Mouse (Mus musculus): ENCODE measurements around the gene Tsc2. TPM values are rescaled to one million over a fixed set of nuclear protein-coding genes. Genes with fewer than 3 reads are reported as not detected.
A peak's percentile ranks its signal among the peaks of the same experiment; 100 is the strongest.

Gene Tsc2
- total and polyA plus RNA-seq, 3 experiments = 104 to 178 (median 110) TPM

GRCm38 (mm10) chr17:24550416-24551049 is 81.9 kb downstream of the Tsc2 start:
- 2% methylated on average over 44 of the region's 44 CpGs for WGBS
- intact Hi-C loops (cut with DNase I) = loop anchor here (5.0 kb wide), 1 partner anchor 42 kb away; no protein-coding TSS in a partner anchor
- Histone ChIP-seq H3K9ac (ENCODE audit: low read depth, low read length) (peak overlapping the region; percentile 98), H3K4me1 (ENCODE audit: control insufficient read depth, insufficient read depth, low read length) (peaks cover 10% of the 10 kb centered on the region), H3K27ac (peak overlapping the region; percentile 97), H3K36me3 (ENCODE audit: control insufficient read depth, insufficient read depth, low read length) (peaks cover 8% of the 10 kb centered on the region), H3K79me2 (replicated peaks; ENCODE audit: control insufficient read depth, insufficient read depth, low read length) (peaks cover 4% of the 10 kb centered on the region), H3K4me3 (peak overlapping the region; percentile 97), H3K27me3 (ENCODE audit: control insufficient read depth, insufficient read depth, low read length) (no peaks in the 10 kb centered on the region)
- peak; percentile 85 to 89 for DNase-seq
- TF ChIP-seq POLR2A (IDR thresholded peaks at IDR 0.05; ENCODE audit: insufficient read depth, low read depth, low read length) (no peak), CTCF (IDR thresholded peaks at IDR 0.05) (no peak), EP300 (IDR thresholded peaks at IDR 0.05; ENCODE audit: insufficient read depth, low read depth, low read length) (no peak)

GRCm38 (mm10) chr17:24549618-24550415 is 82.6 kb downstream of the Tsc2 start, which contains the start of gene Pkd1:
Gene Pkd1 (plus strand): TSS chr17:24549834.
- WGBS = under 1% methylated on average over 71 of the region's 72 CpGs
- Histone ChIP-seq H3K36me3 (ENCODE audit: control insufficient read depth, insufficient read depth, low read length) (peaks cover 8% of the 10 kb centered on the region), H3K79me2 (replicated peaks; ENCODE audit: control insufficient read depth, insufficient read depth, low read length) (peaks cover 4% of the 10 kb centered on the region), H3K4me3 (peak within 1 kb of the TSS; percentile 97), H3K27me3 (ENCODE audit: control insufficient read depth, insufficient read depth, low read length) (no peaks in the 10 kb centered on the region), H3K27ac (peak within 1 kb of the TSS; percentile 97), H3K9ac (ENCODE audit: low read depth, low read length) (peak within 1 kb of the TSS; percentile 98), H3K4me1 (ENCODE audit: control insufficient read depth, insufficient read depth, low read length) (peaks cover 6% of the 10 kb centered on the region)
- intact Hi-C loops (cut with DNase I) = loop anchor here (1.0 to 5.0 kb wide), 2 partner anchors 22 to 42 kb away; no protein-coding TSS in a partner anchor
- TF ChIP-seq EP300 (IDR thresholded peaks at IDR 0.05; ENCODE audit: insufficient read depth, low read depth, low read length) (peak; percentile 62; the same call in 1 of the 2 replicates), CTCF (IDR thresholded peaks at IDR 0.05) (no peak), POLR2A (IDR thresholded peaks at IDR 0.05; ENCODE audit: insufficient read depth, low read depth, low read length) (peak; percentile 89)
- DNase-seq = peak; percentile 100

DNA sequence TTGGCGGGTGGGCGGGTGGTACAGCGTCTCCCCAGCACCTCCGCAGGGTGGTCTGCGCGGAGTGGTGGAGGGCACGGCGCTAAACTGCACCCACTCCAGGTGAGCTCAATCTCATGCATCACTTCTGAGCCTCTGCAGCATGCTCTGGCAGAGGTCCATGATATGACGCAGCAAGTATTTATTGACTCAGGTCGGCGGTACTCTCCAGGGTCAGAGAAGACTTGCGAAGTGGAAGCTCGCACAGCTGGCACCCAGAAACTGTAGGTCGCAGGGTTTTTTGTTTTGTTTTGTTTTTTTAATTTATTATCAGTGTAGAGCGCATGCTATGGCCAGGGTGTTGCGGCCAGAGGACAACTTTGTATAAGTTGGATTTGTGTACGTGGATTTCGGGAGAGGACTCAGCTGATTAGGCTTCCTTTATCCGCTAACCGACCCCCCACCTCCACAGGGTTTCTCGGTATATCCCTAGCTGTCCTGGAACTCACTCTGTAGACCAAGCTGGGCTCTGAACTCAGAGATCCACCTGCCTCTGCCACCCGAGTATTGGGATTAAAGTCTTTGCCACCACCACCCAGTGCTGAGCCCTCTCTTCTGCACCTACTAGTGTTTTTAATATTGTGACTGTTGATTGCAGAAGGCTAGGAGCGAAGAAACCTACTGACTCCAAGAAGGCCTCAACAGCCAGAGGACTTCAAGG is 83.4 kb downstream of the Tsc2 start:
- H3K4me1 ChIP-seq (ENCODE audit: control insufficient read depth, insufficient read depth, low read length) = peaks cover 4% of the 10 kb centered on the region
- peak; percentile 72 to 75 for DNase-seq
- TF ChIP-seq POLR2A (IDR thresholded peaks at IDR 0.05; ENCODE audit: insufficient read depth, low read depth, low read length) (peak; percentile 44; the same call in 1 of the 2 replicates), EP300 (IDR thresholded peaks at IDR 0.05; ENCODE audit: insufficient read depth, low read depth, low read length) (0 out of 2 replicates have a peak, but pooled peaks have one; percentile 30), CTCF (IDR thresholded peaks at IDR 0.05) (no peak)
- 5% methylated on average over 23 of the region's 23 CpGs for WGBS
- no peaks in the 10 kb centered on the region for H3K27me3 ChIP-seq (ENCODE audit: control insufficient read depth, insufficient read depth, low read length)
- H3K36me3 ChIP-seq (ENCODE audit: control insufficient read depth, insufficient read depth, low read length) = peaks cover 8% of the 10 kb centered on the region
- H3K9ac ChIP-seq (ENCODE audit: low read depth, low read length) = peak overlapping the region; percentile 72
- peaks cover 2% of the 10 kb centered on the region for H3K79me2 ChIP-seq (replicated peaks; ENCODE audit: control insufficient read depth, insufficient read depth, low read length)
- peak overlapping the region; percentile 90 for H3K27ac ChIP-seq
- intact Hi-C loops (cut with DNase I) = loop anchor here (1.0 kb wide), 1 partner anchor 21 kb away; no protein-coding TSS in a partner anchor
- peak overlapping the region; percentile 65 for H3K4me3 ChIP-seq

- Histone ChIP-seq H3K27me3 (ENCODE audit: control insufficient read depth, insufficient read depth, low read length) (no peaks in the 10 kb centered on the region), H3K79me2 (replicated peaks; ENCODE audit: control insufficient read depth, insufficient read depth, low read length) (peaks cover 1% of the 10 kb centered on the region; the same call in 1 of the 2 replicates), H3K9ac (ENCODE audit: low read depth, low read length) (no peak overlapping the region), H3K4me1 (ENCODE audit: control insufficient read depth, insufficient read depth, low read length) (peaks cover 4% of the 10 kb centered on the region), H3K4me3 (peak overlapping the region; percentile 65), H3K27ac (peak overlapping the region; percentile 90), H3K36me3 (ENCODE audit: control insufficient read depth, insufficient read depth, low read length) (peaks cover 8% of the 10 kb centered on the region)
- intact Hi-C loops (cut with DNase I) = no loop called here
- no peak for TF ChIP-seq EP300 (IDR thresholded peaks at IDR 0.05; ENCODE audit: insufficient read depth, low read depth, low read length)
- TF ChIP-seq POLR2A (IDR thresholded peaks at IDR 0.05; ENCODE audit: insufficient read depth, low read depth, low read length) = no peak
- no peak for TF ChIP-seq CTCF (IDR thresholded peaks at IDR 0.05)
- peak in 1 of 2 experiments; percentile 44 for DNase-seq
- WGBS = 26% methylated on average over 9 of the region's 9 CpGs
Observed at GRCm38 (mm10) chr17:24548435-24548834, 84.0 kb downstream of the Tsc2 start.

DNA sequence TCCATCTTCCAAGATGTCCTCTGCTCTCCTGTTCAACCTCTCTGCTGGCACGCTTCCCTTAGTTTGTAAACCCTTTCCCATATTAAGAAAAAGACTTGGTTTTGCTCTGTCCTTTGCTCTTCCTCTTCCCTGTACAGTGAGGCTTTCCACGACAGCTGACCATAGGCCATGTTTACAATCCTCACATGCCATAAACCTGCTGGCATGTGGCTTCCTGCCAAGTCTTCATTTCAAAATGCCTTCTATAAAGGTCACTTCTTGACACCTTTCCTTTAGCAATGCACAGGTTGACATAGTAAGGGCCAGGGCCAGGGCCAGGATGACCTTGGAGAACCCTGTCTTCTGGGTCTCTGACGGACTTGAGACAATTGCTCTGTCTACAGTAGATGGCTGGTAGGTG is 86.2 kb downstream of the Tsc2 start:
- 85% methylated on average over 3 of the region's 3 CpGs for WGBS
- Histone ChIP-seq H3K4me1 (ENCODE audit: control insufficient read depth, insufficient read depth, low read length) (peaks cover 2% of the 10 kb centered on the region), H3K27ac (no peak overlapping the region), H3K27me3 (ENCODE audit: control insufficient read depth, insufficient read depth, low read length) (no peaks in the 10 kb centered on the region), H3K79me2 (replicated peaks; ENCODE audit: control insufficient read depth, insufficient read depth, low read length) (no peaks in the 10 kb centered on the region), H3K4me3 (no peak overlapping the region), H3K36me3 (ENCODE audit: control insufficient read depth, insufficient read depth, low read length) (peaks cover 3% of the 10 kb centered on the region), H3K9ac (ENCODE audit: low read depth, low read length) (no peak overlapping the region)
- TF ChIP-seq EP300 (IDR thresholded peaks at IDR 0.05; ENCODE audit: insufficient read depth, low read depth, low read length) (no peak), POLR2A (IDR thresholded peaks at IDR 0.05; ENCODE audit: insufficient read depth, low read depth, low read length) (no peak), CTCF (IDR thresholded peaks at IDR 0.05) (no peak)
- DNase-seq = no peak
- intact Hi-C loops (cut with DNase I) = no loop called here

Small RNAs within 50 kb of the gene (microRNA-seq; reads per million reads assigned to microRNA genes)
- 0 to 1.2 reads per million in 2 experiments for gene Gm24589

Other genes starting within 250 kb of the Tsc2 start
- gene Rnps1, start 218.1 kb downstream of the Tsc2 start, total RNA-seq (2021) = 10 to 100 TPM; 60.0 to 62.7 TPM
- gene Rnps1, start 218.1 kb downstream of the Tsc2 start, polyA plus RNA-seq (2012; rRNA removed) = 83.0 and 107 TPM in 2 replicates
- gene Eci1, start 206.0 kb downstream of the Tsc2 start, total RNA-seq (2021) = 100 to 1,000 TPM; 421 to 487 TPM
- 414 and 486 TPM in 2 replicates for gene Eci1, start 206.0 kb downstream of the Tsc2 start, polyA plus RNA-seq (2012; rRNA removed)
- gene Dnase1l2, start 189.5 kb downstream of the Tsc2 start, total RNA-seq (2021) = 1 to 10 TPM in 1 of 2 experiments, under 1 TPM in 1; 0.65 to 1.5 TPM
- 5.2 and 7.2 TPM in 2 replicates for gene Dnase1l2, start 189.5 kb downstream of the Tsc2 start, polyA plus RNA-seq (2012; rRNA removed)
- gene E4f1, start 162.3 kb downstream of the Tsc2 start, total RNA-seq (2021) = 10 to 100 TPM; 10.2 to 10.3 TPM
- 43.6 and 43.7 TPM in 2 replicates for gene E4f1, start 162.3 kb downstream of the Tsc2 start, polyA plus RNA-seq (2012; rRNA removed)
- gene Pgp, start 162.2 kb downstream of the Tsc2 start, total RNA-seq (2021) = 10 to 100 TPM; 35.7 to 44.5 TPM
- gene Pgp, start 162.2 kb downstream of the Tsc2 start, polyA plus RNA-seq (2012; rRNA removed) = 39.1 and 46.4 TPM in 2 replicates
- not detected for gene Bricd5, start 158.7 kb downstream of the Tsc2 start, total RNA-seq (2021)
- not detected in 2 replicates for gene Bricd5, start 158.7 kb downstream of the Tsc2 start, polyA plus RNA-seq (2012; rRNA removed)
- gene Mlst8, start 153.6 kb downstream of the Tsc2 start, total RNA-seq (2021) = 10 to 100 TPM in 1 of 2 experiments, 1 to 10 TPM in 1; 8.5 to 10.7 TPM
- 28.1 and 42.0 TPM in 2 replicates for gene Mlst8, start 153.6 kb downstream of the Tsc2 start, polyA plus RNA-seq (2012; rRNA removed)
- gene Caskin1, start 144.0 kb downstream of the Tsc2 start, total RNA-seq (2021) = under 1 TPM; 0.16 to 0.55 TPM
- 0.23 and 0.45 TPM in 2 replicates for gene Caskin1, start 144.0 kb downstream of the Tsc2 start, polyA plus RNA-seq (2012; rRNA removed)
- 10 to 100 TPM; 41.9 to 46.5 TPM for gene Traf7, start 104.7 kb downstream of the Tsc2 start, total RNA-seq (2021)
- 93.4 and 109 TPM in 2 replicates for gene Traf7, start 104.7 kb downstream of the Tsc2 start, polyA plus RNA-seq (2012; rRNA removed)
- under 1 TPM in 1 of 2 experiments, not detected in 1; 0.39 TPM for gene Rab26, start 98.4 kb downstream of the Tsc2 start, total RNA-seq (2021)
- gene Rab26, start 98.4 kb downstream of the Tsc2 start, polyA plus RNA-seq (2012; rRNA removed) = 0.10 and 0.12 TPM in 2 replicates
- gene Pkd1, start 82.8 kb downstream of the Tsc2 start, total RNA-seq (2021) = 10 to 100 TPM; 35.6 to 36.2 TPM
- gene Pkd1, start 82.8 kb downstream of the Tsc2 start, polyA plus RNA-seq (2012; rRNA removed) = 48.5 and 59.9 TPM in 2 replicates
- gene Nthl1, start 50 bp upstream of the Tsc2 start, total RNA-seq (2021) = 1 to 10 TPM; 2.9 to 3.4 TPM
- gene Nthl1, start 50 bp upstream of the Tsc2 start, polyA plus RNA-seq (2012; rRNA removed) = 4.4 and 7.0 TPM in 2 replicates
- 100 to 1,000 TPM in 1 of 2 experiments, 10 to 100 TPM in 1; 100.0 to 110 TPM for gene Slc9a3r2, start 17.7 kb upstream of the Tsc2 start, total RNA-seq (2021)
- 125 and 147 TPM in 2 replicates for gene Slc9a3r2, start 17.7 kb upstream of the Tsc2 start, polyA plus RNA-seq (2012; rRNA removed)
- gene Npw, start 25.8 kb upstream of the Tsc2 start, total RNA-seq (2021) = not detected
- not detected in 2 replicates for gene Npw, start 25.8 kb upstream of the Tsc2 start, polyA plus RNA-seq (2012; rRNA removed)
- 10 to 100 TPM; 17.4 to 17.5 TPM for gene Zfp598, start 37.1 kb upstream of the Tsc2 start, total RNA-seq (2021)
- 28.1 and 29.9 TPM in 2 replicates for gene Zfp598, start 37.1 kb upstream of the Tsc2 start, polyA plus RNA-seq (2012; rRNA removed)
- gene Syngr3, start 57.3 kb upstream of the Tsc2 start, total RNA-seq (2021) = under 1 TPM; 0.16 to 0.30 TPM
- gene Syngr3, start 57.3 kb upstream of the Tsc2 start, polyA plus RNA-seq (2012; rRNA removed) = 0.43 and 1.00 TPM in 2 replicates
- 10 to 100 TPM; 20.3 to 21.5 TPM for gene Gfer, start 63.5 kb upstream of the Tsc2 start, total RNA-seq (2021)
- gene Gfer, start 63.5 kb upstream of the Tsc2 start, polyA plus RNA-seq (2012; rRNA removed) = 14.0 and 14.6 TPM in 2 replicates
- 1 to 10 TPM in 1 of 2 experiments, under 1 TPM in 1; 0.65 to 1.0 TPM for gene Noxo1, start 63.6 kb upstream of the Tsc2 start, total RNA-seq (2021)
- gene Noxo1, start 63.6 kb upstream of the Tsc2 start, polyA plus RNA-seq (2012; rRNA removed) = 2.4 and 4.5 TPM in 2 replicates
- 10 to 100 TPM; 17.4 to 19.4 TPM for gene Tbl3, start 75.0 kb upstream of the Tsc2 start, total RNA-seq (2021)
- 34.2 and 39.2 TPM in 2 replicates for gene Tbl3, start 75.0 kb upstream of the Tsc2 start, polyA plus RNA-seq (2012; rRNA removed)
- gene Rnf151, start 85.4 kb upstream of the Tsc2 start, total RNA-seq (2021) = not detected
- gene Rnf151, start 85.4 kb upstream of the Tsc2 start, polyA plus RNA-seq (2012; rRNA removed) = 0.15 and 0.68 TPM in 2 replicates
- 100 to 1,000 TPM; 675 to 722 TPM for gene Rps2, start 85.5 kb upstream of the Tsc2 start, total RNA-seq (2021)
- gene Rps2, start 85.5 kb upstream of the Tsc2 start, polyA plus RNA-seq (2012; rRNA removed) = 2,277 and 2,346 TPM in 2 replicates
- gene Ndufb10, start 91.8 kb upstream of the Tsc2 start, total RNA-seq (2021) = 100 to 1,000 TPM; 916 to 992 TPM
- gene Ndufb10, start 91.8 kb upstream of the Tsc2 start, polyA plus RNA-seq (2012; rRNA removed) = 1,269 and 1,412 TPM in 2 replicates
- 100 to 1,000 TPM; 386 to 472 TPM for gene Rpl3l, start 95.2 kb upstream of the Tsc2 start, total RNA-seq (2021)
- 213 and 215 TPM in 2 replicates for gene Rpl3l, start 95.2 kb upstream of the Tsc2 start, polyA plus RNA-seq (2012; rRNA removed)
- 100 to 1,000 TPM; 154 to 178 TPM for gene Msrb1, start 104.0 kb upstream of the Tsc2 start, total RNA-seq (2021)
- gene Msrb1, start 104.0 kb upstream of the Tsc2 start, polyA plus RNA-seq (2012; rRNA removed) = 155 and 164 TPM in 2 replicates
- gene Hs3st6, start 120.4 kb upstream of the Tsc2 start, total RNA-seq (2021) = not detected
- gene Hs3st6, start 120.4 kb upstream of the Tsc2 start, polyA plus RNA-seq (2012; rRNA removed) = 0.10 TPM in 1 of 2 replicates, not detected in the other
- under 1 TPM; 0.14 to 0.18 TPM for gene Meiob, start 171.7 kb upstream of the Tsc2 start, total RNA-seq (2021)
- gene Meiob, start 171.7 kb upstream of the Tsc2 start, polyA plus RNA-seq (2012; rRNA removed) = not detected in 2 replicates
- gene Hagh, start 207.5 kb upstream of the Tsc2 start, total RNA-seq (2021) = 10 to 100 TPM; 85.8 to 89.5 TPM
- 126 and 133 TPM in 2 replicates for gene Hagh, start 207.5 kb upstream of the Tsc2 start, polyA plus RNA-seq (2012; rRNA removed)
- gene Fahd1, start 217.7 kb upstream of the Tsc2 start, total RNA-seq (2021) = 10 to 100 TPM; 80.3 to 81.5 TPM
- gene Fahd1, start 217.7 kb upstream of the Tsc2 start, polyA plus RNA-seq (2012; rRNA removed) = 42.7 and 50.8 TPM in 2 replicates
- 10 to 100 TPM; 11.7 to 12.7 TPM for gene Igfals, start 233.4 kb upstream of the Tsc2 start, total RNA-seq (2021)
- gene Igfals, start 233.4 kb upstream of the Tsc2 start, polyA plus RNA-seq (2012; rRNA removed) = 6.4 and 9.2 TPM in 2 replicates